Mouse (Mus musculus): ENCODE data around the gene Arhgap15. TPM values are rescaled to one million over a fixed set of nuclear protein-coding genes. Genes with fewer than 3 reads are reported as not detected.

The Arhgap15 gene
- total and polyA plus RNA-seq, 3 experiments: 1.5 to 2.8 TPM; not detected in 1

- DNase-seq (ENCODE audit: low read depth, low spot score): no peak
- H3K9ac ChIP-seq (ENCODE audit: control insufficient read depth, low read depth, low read length, poor library complexity, severe bottlenecking): no peak overlapping the region
- H3K27me3 ChIP-seq (ENCODE audit: control insufficient read depth in 1 of 2, insufficient read depth in 2 of 2, low read length in 2 of 2): no peaks in the 10 kb centered on the region
- H3K4me1 ChIP-seq (ENCODE audit: control insufficient read depth in 1 of 2, insufficient read depth in 2 of 2, low read length in 2 of 2): peaks cover 3 to 8% of the 10 kb centered on the region in 2 experiments
- peaks cover 0 to 11% of the 10 kb centered on the region in 2 experiments; a peak in 2 of 4 replicates for H3K36me3 ChIP-seq (ENCODE audit: control insufficient read depth in 1 of 2, insufficient read depth in 2 of 2, low read length in 2 of 2)
- TF ChIP-seq MYB (IDR thresholded peaks at IDR 0.05; ENCODE audit: low read depth, low read length) (no peak), EP300 (IDR thresholded peaks at IDR 0.05; ENCODE audit: low read depth in 1 of 2, low read length in 2 of 2) (no peak), MEF2A (IDR thresholded peaks at IDR 0.05; ENCODE audit: extremely low read depth, insufficient replicate concordance, low read depth, low read length, poor library complexity, severe bottlenecking) (no peak), RAD21 (IDR thresholded peaks at IDR 0.05; ENCODE audit: low read depth, low read length) (no peak), MXI1 (IDR thresholded peaks at IDR 0.05; ENCODE audit: low read depth, low read length) (no peak), CHD1 (IDR thresholded peaks at IDR 0.05; ENCODE audit: low read depth, low read length) (no peak), TCF12 (IDR thresholded peaks at IDR 0.05; ENCODE audit: low read depth, low read length) (no peak), ZKSCAN1 (IDR thresholded peaks at IDR 0.05; ENCODE audit: low read depth, low read length) (no peak), CTCF (IDR thresholded peaks at IDR 0.05 in 2 of 3, conservative IDR thresholded peaks at IDR 0.05 in 1 of 3; ENCODE audit: control insufficient read depth in 1 of 3, insufficient read depth in 1 of 3, low read depth in 2 of 3, low read length in 3 of 3, poor library complexity in 1 of 3, severe bottlenecking in 1 of 3) (no peak), NELFE (IDR thresholded peaks at IDR 0.05; ENCODE audit: low read depth, low read length) (no peak), SMC3 (IDR thresholded peaks at IDR 0.05; ENCODE audit: low read depth, low read length) (no peak)
- no peaks in the 10 kb centered on the region for H3K79me2 ChIP-seq (ENCODE audit: control insufficient read depth, insufficient read depth, low read length, poor library complexity)
- H3K4me3 ChIP-seq (ENCODE audit: control insufficient read depth in 1 of 2, insufficient read depth in 1 of 2, low read depth in 2 of 2, low read length in 2 of 2): no peak overlapping the region
- H3K27ac ChIP-seq (ENCODE audit: control insufficient read depth, low read depth, low read length): no peak overlapping the region
- no peaks in the 10 kb centered on the region for H3K9me3 ChIP-seq (replicated peaks; ENCODE audit: insufficient read depth, low read length)
Observed at GRCm38 (mm10) chr2:44060716-44061115, 312.1 kb downstream of the Arhgap15 start.

- H3K27ac ChIP-seq (ENCODE audit: control insufficient read depth, low read depth, low read length): peak overlapping the region; percentile 22; the same call in 1 of the 2 replicates
- DNase-seq (ENCODE audit: low read depth, low spot score): no peak
- TF ChIP-seq ZNF384 (IDR thresholded peaks at IDR 0.05; ENCODE audit: low read depth, low read length) (no peak), TAL1 (IDR thresholded peaks at IDR 0.05; ENCODE audit: low read length) (no peak)
Observed at GRCm38 (mm10) chr2:44065067-44065466, 316.4 kb downstream of the Arhgap15 start.

GRCm38 (mm10) chr2:44068151-44068840 is 319.7 kb downstream of the Arhgap15 start:
- Histone ChIP-seq H3K36me3 (ENCODE audit: control insufficient read depth in 1 of 2, insufficient read depth in 2 of 2, low read length in 2 of 2) (peaks cover 0 to 15% of the 10 kb centered on the region in 2 experiments; a peak in 2 of 4 replicates), H3K9me3 (replicated peaks; ENCODE audit: insufficient read depth, low read length) (no peaks in the 10 kb centered on the region), H3K4me3 (ENCODE audit: control insufficient read depth in 1 of 2, insufficient read depth in 1 of 2, low read depth in 2 of 2, low read length in 2 of 2) (no peak overlapping the region), H3K9ac (ENCODE audit: control insufficient read depth, low read depth, low read length, poor library complexity, severe bottlenecking) (no peak overlapping the region), H3K27me3 (ENCODE audit: control insufficient read depth in 1 of 2, insufficient read depth in 2 of 2, low read length in 2 of 2) (no peaks in the 10 kb centered on the region), H3K79me2 (ENCODE audit: control insufficient read depth, insufficient read depth, low read length, poor library complexity) (no peaks in the 10 kb centered on the region), H3K27ac (ENCODE audit: control insufficient read depth, low read depth, low read length) (no peak overlapping the region), H3K4me1 (ENCODE audit: control insufficient read depth in 1 of 2, insufficient read depth in 2 of 2, low read length in 2 of 2) (peaks cover 8% of the 10 kb centered on the region in 2 experiments)
- no peak for DNase-seq (ENCODE audit: low read depth, low spot score)
- TF ChIP-seq JUND (IDR thresholded peaks at IDR 0.05; ENCODE audit: low read depth, low read length): no peak
- no peak for TF ChIP-seq MXI1 (IDR thresholded peaks at IDR 0.05; ENCODE audit: low read depth, low read length)

More at GRCm38 (mm10) chr2:44065067-44065466, 316.4 kb downstream of the Arhgap15 start:
- Histone ChIP-seq H3K9me3 (replicated peaks; ENCODE audit: insufficient read depth, low read length) (no peaks in the 10 kb centered on the region), H3K79me2 (ENCODE audit: control insufficient read depth, insufficient read depth, low read length, poor library complexity) (no peaks in the 10 kb centered on the region), H3K9ac (ENCODE audit: control insufficient read depth, low read depth, low read length, poor library complexity, severe bottlenecking) (peak overlapping the region; percentile 52), H3K4me3 (ENCODE audit: control insufficient read depth in 1 of 2, insufficient read depth in 1 of 2, low read depth in 2 of 2, low read length in 2 of 2) (0 out of 4 replicates have a peak overlapping the region, but pooled peaks of 1 of the 2 experiments have one; percentile 4), H3K36me3 (ENCODE audit: control insufficient read depth in 1 of 2, insufficient read depth in 2 of 2, low read length in 2 of 2) (peaks cover 0 to 15% of the 10 kb centered on the region in 2 experiments; a peak in 2 of 4 replicates), H3K27me3 (ENCODE audit: control insufficient read depth in 1 of 2, insufficient read depth in 2 of 2, low read length in 2 of 2) (no peaks in the 10 kb centered on the region), H3K4me1 (ENCODE audit: control insufficient read depth in 1 of 2, insufficient read depth in 2 of 2, low read length in 2 of 2) (peaks cover 6 to 8% of the 10 kb centered on the region in 2 experiments)
